Mouse (Mus musculus) lung, postnatal 0 days (tissue): ENCODE results near the gene Mpg.

Source experiments
- CTCF ChIP-seq: IDR thresholded peaks from 2 replicates; pipeline ENCODE4 v1.5.1; 2016; ENCODE audit warnings: antibody characterized with exemption, mild to moderate bottlenecking
- EP300 ChIP-seq: IDR thresholded peaks from 2 replicates; pipeline ENCODE4 v1.6.1; 2016; ENCODE audit warnings: antibody characterized with exemption, mild to moderate bottlenecking, control low read depth

GRCm38 (mm10) chr11:32225222-32226104 lies 842 bp upstream of the Mpg start:
- TF ChIP-seq CTCF: no peak
- no peak; the same call in 1 of the 2 replicates for TF ChIP-seq EP300
